Mouse (Mus musculus) hindbrain, embryonic 16.5 days (tissue): Measurements from ENCODE around the gene Zdhhc12. TPM values are rescaled to one million over a fixed set of nuclear protein-coding genes. Genes with fewer than 3 reads are reported as not detected.
"Not testable (repeated sequence)": the region's sequence is repeated elsewhere in the genome, so short reads cannot be mapped to it uniquely, and the experiment has no call there.

Experiments
- ATAC-seq: fragments of 200-750 bp; cut with Nextera tagmentation; 2 replicates; pipeline ENCODE4 v1.8.0; 2017; ENCODE audit warnings: moderate TSS enrichment, moderate library complexity
- H3K27ac ChIP-seq: fragments of 300-500 bp; sonication (generic); 2 replicates; pipeline ENCODE4 v1.5.1; 2014; ENCODE audit warnings: low read depth, mild to moderate bottlenecking, control low read depth, low read length, moderate library complexity
- H3K27me3 ChIP-seq: fragments of 300-500 bp; sonication (generic); replicated peaks from 2 replicates; pipeline ENCODE4 v1.6.1; 2014; ENCODE audit warnings: low read length; ENCODE audit not compliant: control insufficient read depth, insufficient read depth
- H3K36me3 ChIP-seq: fragments of 300-500 bp; sonication (generic); 2 replicates; pipeline ENCODE4 v1.6.1; 2014; ENCODE audit warnings: mild to moderate bottlenecking, low read length, moderate library complexity, mixed read lengths; ENCODE audit not compliant: control insufficient read depth, insufficient read depth
- H3K4me1 ChIP-seq: fragments of 300-500 bp; sonication (generic); 2 replicates; pipeline ENCODE4 v1.6.1; 2014; ENCODE audit warnings: low read depth, low read length; ENCODE audit not compliant: control insufficient read depth, insufficient read depth
- H3K4me2 ChIP-seq: fragments of 300-500 bp; sonication (generic); 2 replicates; pipeline ENCODE4 v1.6.1; 2014; ENCODE audit warnings: mild to moderate bottlenecking, low read length, control low read depth, moderate library complexity
- H3K4me3 ChIP-seq: fragments of 300-500 bp; sonication (generic); 2 replicates; pipeline ENCODE4 v1.5.1; 2014; ENCODE audit warnings: mild to moderate bottlenecking, low read length, control low read depth, moderate library complexity
- H3K9ac ChIP-seq: fragments of 300-500 bp; sonication (generic); 2 replicates; pipeline ENCODE4 v1.6.1; 2014; ENCODE audit warnings: low read depth, mild to moderate bottlenecking, control low read depth, low read length, moderate library complexity
- H3K9me3 ChIP-seq: fragments of 300-500 bp; sonication (generic); 2 replicates; pipeline ENCODE4 v1.6.1; 2014; ENCODE audit warnings: mild to moderate bottlenecking, low read length, moderate library complexity; ENCODE audit not compliant: control insufficient read depth
- WGBS: fragments of 180-500 bp; shearing (Covaris S2); extraction: QIAGEN DNeasy Blood & Tissue Kit; methylation state at CpG from one replicate; pipeline ENCODE4 v1.1.7; 2014; 5-methylcytosine and 5-hydroxymethylcytosine counted together
- polyA plus RNA-seq: library from polyadenylated mRNA; unstranded; fragments of >200 nt; fragmentation: Nextera tagmentation; extraction: Ambion mirVana; gene quantifications from 2 replicates; pipeline ENCODE4 v1.2.1, GENCODE M21; 2015

The Zdhhc12 gene
- polyA plus RNA-seq, 1 experiment from 2014 or later, result 31.3 TPM

DNA sequence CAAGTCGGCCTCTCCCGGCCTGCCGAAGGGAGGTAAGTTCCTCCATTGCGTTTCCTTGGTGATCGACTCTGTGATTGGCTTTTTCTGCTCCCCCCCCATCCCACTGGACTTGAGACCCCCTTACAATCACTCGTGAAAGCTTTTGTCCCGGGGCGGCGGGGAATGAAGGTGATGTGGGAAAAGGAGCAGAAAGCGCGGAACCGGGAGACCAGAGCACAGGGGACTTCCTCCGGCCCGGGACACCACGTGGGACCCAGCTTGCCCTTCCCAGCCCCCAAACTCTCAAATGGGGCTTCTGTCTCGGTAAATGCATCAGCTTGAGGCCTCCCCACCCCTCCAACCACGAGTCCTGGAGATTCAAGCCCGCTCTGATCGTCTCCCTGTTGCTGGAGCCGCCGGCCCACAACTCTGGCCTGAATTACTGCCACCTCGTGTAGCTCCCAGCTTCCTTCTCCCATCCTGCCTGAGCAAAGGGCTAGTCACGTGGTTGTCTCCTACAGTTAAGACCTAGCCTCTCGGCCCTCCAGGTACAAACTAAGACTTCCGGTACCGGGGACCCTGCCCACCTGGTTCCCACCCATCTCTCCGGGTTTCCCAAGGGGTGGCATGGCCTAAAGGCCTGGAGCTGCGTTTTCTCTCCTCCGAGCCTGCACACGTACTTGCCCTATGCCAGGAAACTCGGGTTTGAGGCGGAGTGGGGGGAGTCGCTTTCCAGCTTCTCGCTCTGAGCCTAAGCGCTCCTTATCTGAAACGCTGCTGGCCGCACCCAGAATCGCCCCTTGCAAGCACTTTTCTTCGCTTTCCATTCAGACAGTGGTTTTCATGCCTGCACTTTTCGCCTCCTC is 31.0 kb downstream of the Zdhhc12 start:
- Histone ChIP-seq H3K4me2 (peak overlapping the region; percentile 62), H3K36me3 (no peaks in the 10 kb centered on the region), H3K27ac (peak overlapping the region; percentile 72), H3K4me1 (peaks cover 20% of the 10 kb centered on the region), H3K9me3 (no peaks in the 10 kb centered on the region), H3K4me3 (peak overlapping the region; percentile 53), H3K27me3 (no peaks in the 10 kb centered on the region), H3K9ac (peak overlapping the region; percentile 67)
- 0% methylated on average over 40 of the region's 40 CpGs for WGBS
- no peak for ATAC-seq

DNA sequence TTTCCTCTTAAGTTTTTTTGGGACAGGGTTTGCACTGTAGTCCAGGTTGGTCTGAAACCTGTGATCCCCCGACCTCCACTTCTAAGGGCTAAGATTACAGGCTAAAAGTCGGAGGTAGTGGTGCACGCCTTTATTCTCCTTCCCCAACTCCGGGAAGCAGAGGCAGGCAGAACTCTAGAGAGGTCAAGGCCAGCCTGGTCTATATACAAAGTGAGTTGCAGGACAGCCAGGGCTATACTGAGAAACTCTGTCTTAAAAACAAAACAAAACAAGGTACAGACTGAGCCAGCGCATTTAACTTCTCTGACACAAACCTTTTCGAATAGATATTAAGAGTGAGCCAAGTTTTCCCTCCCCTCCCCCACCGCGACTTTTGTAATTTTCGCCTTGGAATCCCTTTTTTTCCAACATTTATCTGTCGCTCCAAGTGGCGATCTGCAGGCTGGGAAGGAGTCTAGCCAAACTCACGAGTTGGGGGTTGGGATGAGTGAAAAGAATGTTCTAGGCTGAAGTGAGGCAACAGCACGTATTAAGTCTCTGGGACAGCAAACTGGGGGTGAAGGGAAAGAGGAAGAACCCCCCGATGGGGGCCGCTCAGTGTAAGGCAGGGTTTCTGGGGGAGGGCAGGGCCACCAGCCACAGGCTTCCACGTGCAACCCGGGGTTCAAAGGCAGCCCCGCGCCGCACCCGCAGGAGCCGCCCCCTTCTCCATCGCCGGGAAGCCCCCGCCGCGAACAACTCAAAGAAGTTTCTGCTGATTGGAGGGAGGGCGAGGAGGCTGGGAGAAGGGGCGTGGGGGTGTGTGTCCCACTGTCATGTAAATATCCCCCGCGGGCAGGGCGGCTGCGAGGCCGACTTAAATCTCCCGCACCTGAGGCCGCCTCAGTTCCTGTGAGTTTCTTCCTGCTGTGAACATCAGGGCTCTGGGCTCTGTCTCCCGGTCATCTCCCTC is 32.0 kb downstream of the Zdhhc12 start:
- peaks cover 20% of the 10 kb centered on the region for H3K4me1 ChIP-seq
- H3K27ac ChIP-seq, result peak overlapping the region; percentile 72; the same call in 1 of the 2 replicates
- peak overlapping the region; percentile 53 for H3K4me3 ChIP-seq
- peak overlapping the region; percentile 62 for H3K4me2 ChIP-seq
- H3K9me3 ChIP-seq, result no peaks in the 10 kb centered on the region
- H3K9ac ChIP-seq, result peak overlapping the region; percentile 67
- no peak for ATAC-seq
- 11% methylated on average over 29 of the region's 37 CpGs for WGBS
- H3K36me3 ChIP-seq, result no peaks in the 10 kb centered on the region
- H3K27me3 ChIP-seq, result no peaks in the 10 kb centered on the region

DNA sequence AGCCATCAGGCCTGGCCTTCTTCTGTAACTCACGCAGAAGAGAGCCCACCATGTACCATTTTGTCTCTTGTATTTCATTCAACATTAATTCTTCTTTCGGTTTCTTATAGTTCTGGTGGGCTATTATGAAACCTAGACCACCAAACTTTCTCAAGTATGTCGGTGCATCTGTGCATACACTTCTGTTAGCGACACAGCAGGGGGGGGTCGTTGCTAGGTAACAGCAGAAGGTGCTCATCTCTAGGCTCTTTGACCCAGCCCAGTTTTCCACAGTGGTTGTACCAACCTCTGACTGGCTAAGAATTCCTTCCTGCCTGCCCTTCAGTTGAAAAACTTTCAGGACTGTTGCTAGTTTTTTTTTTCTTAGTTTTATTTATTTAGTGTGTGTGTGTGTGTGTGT is 35.0 kb downstream of the Zdhhc12 start:
- WGBS, result 28% methylated on average over 5 of the region's 5 CpGs
- Histone ChIP-seq H3K4me2 (no peak overlapping the region), H3K4me1 (peaks cover 15% of the 10 kb centered on the region), H3K9me3 (no peaks in the 10 kb centered on the region), H3K9ac (no peak overlapping the region), H3K36me3 (no peaks in the 10 kb centered on the region), H3K27ac (no peak overlapping the region), H3K27me3 (no peaks in the 10 kb centered on the region; the same call in 1 of the 2 replicates), H3K4me3 (no peak overlapping the region)
- no peak for ATAC-seq

DNA sequence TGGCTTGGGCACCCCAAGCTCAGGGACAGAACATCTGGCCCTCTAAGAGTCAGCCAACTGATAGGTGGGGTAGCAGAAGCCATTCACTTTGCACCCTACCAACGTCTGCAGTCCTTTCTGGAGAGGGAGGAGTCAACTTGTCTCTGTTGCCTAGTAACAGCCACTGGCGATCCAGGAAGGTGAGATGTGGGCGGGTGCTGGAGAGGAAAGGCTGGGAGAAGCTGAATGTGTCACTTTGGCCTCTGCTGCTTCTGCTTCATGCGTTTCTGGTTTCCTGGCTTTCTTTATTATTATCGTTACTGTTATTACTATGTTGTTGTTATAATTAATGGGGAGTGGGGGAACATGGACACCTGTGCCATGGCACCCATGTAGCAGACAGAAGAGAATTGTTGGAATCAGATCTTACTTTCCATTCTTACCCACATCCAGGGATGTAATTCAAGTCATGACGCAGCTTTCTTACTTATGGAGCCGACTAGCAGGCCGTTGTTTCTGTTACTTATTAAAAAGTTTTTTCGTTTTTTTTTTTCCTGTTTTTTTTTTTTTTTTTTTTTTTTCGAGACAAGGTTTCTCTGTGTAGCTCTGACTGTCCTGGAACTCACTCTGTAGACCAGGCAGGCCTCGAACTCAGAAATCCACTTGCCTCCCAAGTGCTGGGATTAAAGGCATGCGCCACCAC is 36.1 kb downstream of the Zdhhc12 start, which contains the start of gene Set:
Gene Set, plus strand, starts transcription at position 156 of the 682 bp plus-strand sequence.
- Histone ChIP-seq H3K27me3 (no peaks in the 10 kb centered on the region; the same call in 1 of the 2 replicates), H3K4me1 (peaks cover 5% of the 10 kb centered on the region), H3K9me3 (no peaks in the 10 kb centered on the region), H3K36me3 (no peaks in the 10 kb centered on the region), H3K27ac (no peak within 1 kb of the TSS), H3K9ac (no peak within 1 kb of the TSS), H3K4me2 (no peak within 1 kb of the TSS), H3K4me3 (no peak within 1 kb of the TSS)
- 48% methylated on average over 12 of the region's 12 CpGs for WGBS
- ATAC-seq, result no peak

DNA sequence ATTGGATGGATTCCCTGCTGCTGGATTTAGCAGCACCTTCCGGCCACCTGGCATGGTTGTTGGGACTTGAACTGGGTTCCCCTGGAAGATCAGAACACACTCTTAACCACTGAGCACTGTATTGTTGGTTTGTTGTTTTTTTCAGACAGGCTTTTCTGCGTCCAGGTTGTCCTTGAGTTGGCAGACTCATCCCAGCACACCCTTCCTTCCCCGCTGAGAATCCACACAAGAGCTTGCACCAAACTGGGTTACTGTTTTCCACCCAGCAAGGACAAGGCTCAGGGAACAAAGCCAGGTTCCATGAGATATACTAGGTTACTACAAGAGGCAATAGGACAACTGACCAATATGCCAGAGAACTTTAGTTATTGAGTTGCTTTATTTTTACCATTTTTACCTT is 36.7 kb downstream of the Zdhhc12 start:
- H3K27ac ChIP-seq, result no peak overlapping the region
- no peak overlapping the region for H3K4me3 ChIP-seq
- no peak overlapping the region for H3K9ac ChIP-seq
- H3K9me3 ChIP-seq, result no peaks in the 10 kb centered on the region
- no peak for ATAC-seq
- no peaks in the 10 kb centered on the region for H3K36me3 ChIP-seq
- peaks cover 4% of the 10 kb centered on the region for H3K4me1 ChIP-seq
- no peak overlapping the region for H3K4me2 ChIP-seq
- no peaks in the 10 kb centered on the region; the same call in 1 of the 2 replicates for H3K27me3 ChIP-seq
- 80% methylated on average over 3 of the region's 3 CpGs for WGBS

DNA sequence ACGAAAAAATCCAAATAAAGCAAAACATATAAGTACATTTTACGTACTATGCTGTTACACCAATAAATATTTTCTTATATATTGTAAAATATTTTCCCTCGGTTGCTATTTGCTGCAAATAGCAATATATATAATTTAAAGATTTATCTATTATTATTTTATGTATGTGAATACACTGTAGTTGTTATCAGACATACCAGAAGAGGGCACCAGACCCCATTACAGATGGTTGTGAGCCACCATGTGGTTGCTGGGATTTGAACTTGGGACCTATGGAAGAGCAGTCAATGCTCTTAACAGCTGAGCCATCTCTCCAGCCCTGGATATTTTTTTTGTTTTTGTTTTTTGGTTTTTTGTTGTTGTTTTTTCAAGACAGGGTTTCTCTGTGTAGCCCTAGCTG is 38.1 kb downstream of the Zdhhc12 start:
- WGBS, result 94% methylated on average over 3 of the region's 3 CpGs
- not testable (repeated sequence) for H3K27ac ChIP-seq, H3K36me3 ChIP-seq, H3K4me2 ChIP-seq, H3K9me3 ChIP-seq, ATAC-seq, H3K9ac ChIP-seq, H3K27me3 ChIP-seq, H3K4me3 ChIP-seq, H3K4me1 ChIP-seq

DNA sequence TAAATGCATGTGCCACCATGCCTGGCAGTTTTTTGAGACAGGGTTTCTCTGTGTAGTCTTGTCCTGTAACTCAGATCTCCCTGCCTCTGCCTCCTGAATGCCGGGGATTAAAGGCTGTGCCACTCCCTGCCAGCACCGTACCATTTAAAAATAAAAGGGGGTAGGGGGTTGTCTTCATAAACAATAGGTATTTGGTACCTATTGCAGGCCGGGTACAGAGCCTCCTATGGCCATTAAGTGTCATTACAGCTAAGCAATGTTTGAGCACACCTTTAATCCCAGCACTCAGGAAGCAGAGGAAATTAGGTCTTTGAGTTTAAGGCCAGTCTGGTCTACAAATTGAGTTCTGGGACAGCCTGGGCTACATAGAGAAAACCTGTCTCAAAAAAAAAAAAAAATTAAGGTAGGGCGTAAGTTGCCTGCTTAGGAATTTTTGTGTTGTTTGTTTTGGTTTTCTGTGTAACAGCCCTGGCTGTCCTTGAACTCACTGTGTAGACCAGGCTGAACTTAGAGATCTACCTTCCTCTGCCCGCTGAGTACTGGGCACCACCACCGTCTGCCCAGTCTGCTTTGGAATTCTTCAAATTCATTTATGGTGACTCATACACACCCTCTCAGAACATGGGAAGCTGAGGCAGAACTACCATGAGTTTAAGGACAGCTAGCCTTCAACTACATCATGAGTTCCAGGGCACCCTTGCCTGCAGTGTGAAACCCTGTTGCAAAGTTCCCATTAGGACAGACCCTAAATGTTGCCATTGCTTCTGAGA is 41.3 kb downstream of the Zdhhc12 start:
- H3K27me3 ChIP-seq, result no peaks in the 10 kb centered on the region; the same call in 1 of the 2 replicates
- ATAC-seq, result no peak
- no peak overlapping the region for H3K4me2 ChIP-seq
- no peaks in the 10 kb centered on the region for H3K36me3 ChIP-seq
- H3K4me1 ChIP-seq, result peaks cover 8% of the 10 kb centered on the region; the same call in 1 of the 2 replicates
- no peak overlapping the region for H3K4me3 ChIP-seq
- no peak overlapping the region for H3K27ac ChIP-seq
- no peak overlapping the region for H3K9ac ChIP-seq
- no peaks in the 10 kb centered on the region for H3K9me3 ChIP-seq
- WGBS, result 49% methylated on average over 6 of the region's 6 CpGs

DNA sequence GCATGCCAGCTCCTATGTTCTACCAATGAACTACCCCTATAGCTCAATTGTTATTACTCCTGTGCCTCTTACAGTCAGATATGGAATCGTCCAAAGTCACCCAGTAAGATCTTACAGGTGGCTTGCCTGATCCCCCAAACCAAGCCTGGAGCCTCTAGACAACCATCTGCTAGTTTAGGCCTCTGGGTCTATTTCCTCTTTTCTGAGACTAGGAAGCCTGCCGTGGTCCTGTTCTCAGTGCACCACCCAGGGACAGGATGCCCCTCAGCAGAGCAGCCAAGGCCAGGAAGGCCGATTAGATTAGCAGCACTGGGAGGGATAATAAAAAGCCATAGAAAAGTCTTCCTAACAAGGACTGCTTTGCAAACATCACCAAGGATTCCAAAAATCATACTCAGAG is 43.6 kb downstream of the Zdhhc12 start:
- Histone ChIP-seq H3K27ac (no peak overlapping the region), H3K9ac (no peak overlapping the region), H3K4me1 (peaks cover 8% of the 10 kb centered on the region; the same call in 1 of the 2 replicates), H3K4me3 (no peak overlapping the region), H3K4me2 (no peak overlapping the region), H3K9me3 (no peaks in the 10 kb centered on the region), H3K36me3 (no peaks in the 10 kb centered on the region), H3K27me3 (no peaks in the 10 kb centered on the region; the same call in 1 of the 2 replicates)
- 90% methylated on average over 3 of the region's 3 CpGs for WGBS
- no peak for ATAC-seq
